Mouse (Mus musculus) brain, embryonic 14.5 days (tissue): ENCODE measurements around the gene Gm48551.

Experiments used
- CTCF ChIP-seq: fragments of 200-500 bp; IDR thresholded peaks from 2 replicates; pipeline ENCODE4 v1.5.1; 2012; ENCODE audit warnings: inconsistent platforms, mild to moderate bottlenecking, moderate library complexity, borderline replicate concordance; ENCODE audit not compliant: insufficient read depth, insufficient read length; ENCODE audit errors: extremely low read depth
- POLR2A ChIP-seq: fragments of 200-500 bp; IDR thresholded peaks from 2 replicates; pipeline ENCODE4 v1.6.1; 2012; ENCODE audit warnings: mild to moderate bottlenecking, inconsistent platforms, borderline replicate concordance; ENCODE audit not compliant: poor library complexity, insufficient read depth, insufficient read length, severe bottlenecking; ENCODE audit errors: extremely low read depth

GRCm38 (mm10) chr10:81351678-81352291 lies 32.5 kb upstream of the Gm48551 start:
- TF ChIP-seq CTCF (no peak), POLR2A (no peak)
